Comparison of ENCODE assay signal across 8 mouse cellular contexts in genomic region chr15:8589503-8590116, GRCm38 (mm10).
A peak's percentile ranks its signal among the peaks of the same experiment; 100 is the strongest.
DNase-seq lines count a peak whose midpoint lies in the region; ATAC-seq and TF ChIP-seq lines count a peak whose summit lies in the region.

No protein-coding gene starts in this region.

- DNase-seq in adrenal gland, postnatal 14 days: peak; percentile 72
- peak; percentile 81 for DNase-seq in embryonic facial prominence, embryonic 10.5 days (ENCODE audit: low spot score)
- peak; percentile 79 to 80 for DNase-seq in kidney, postnatal 4 days
- peak; percentile 83 for DNase-seq in liver, postnatal 0 days
- peak; percentile 74 for DNase-seq in thymus, adult 2 months

- 23% methylated on average over 11 of the region's 11 CpGs for whole genome bisulfite sequencing in embryonic facial prominence, embryonic 10.5 days
- 19% methylated on average over 11 of the region's 11 CpGs for WGBS in heart, embryonic 11.5 days (ENCODE audit: insufficient replicate concordance)
- 15% methylated on average over 11 of the region's 11 CpGs for WGBS in liver, postnatal 0 days (ENCODE audit: insufficient replicate concordance)
- WGBS in neural tube, embryonic 15.5 days: 25% methylated on average over 11 of the region's 11 CpGs
- WGBS in thymus, adult 2 months: 15% methylated on average over 11 of the region's 11 CpGs

- no peak overlapping the region for H3K9ac ChIP-seq in heart, embryonic 11.5 days (ENCODE audit: low read depth, low read length)
- no peak overlapping the region for H3K9ac ChIP-seq in liver, postnatal 0 days (replicated peaks)
- no peak overlapping the region for H3K9ac ChIP-seq in neural tube, embryonic 15.5 days (replicated peaks)

- no peak overlapping the region for H3K27ac ChIP-seq in embryonic facial prominence, embryonic 10.5 days (replicated peaks)
- H3K27ac ChIP-seq in heart, embryonic 11.5 days (ENCODE audit: low read depth, low read length): no peak overlapping the region
- no peak overlapping the region for H3K27ac ChIP-seq in liver, postnatal 0 days (ENCODE audit: low read depth)
- H3K27ac ChIP-seq in neural tube, embryonic 15.5 days (replicated peaks): no peak overlapping the region
- H3K27ac ChIP-seq in thymus, adult 2 months (ENCODE audit: control insufficient read depth, insufficient read depth, low read length): no peak overlapping the region

- no peaks in the 10 kb centered on the region for H3K36me3 ChIP-seq in E14TG2a.4 (ENCODE audit: insufficient read depth, low read length)
- no peaks in the 10 kb centered on the region for H3K36me3 ChIP-seq in embryonic facial prominence, embryonic 10.5 days (replicated peaks)
- no peaks in the 10 kb centered on the region for H3K36me3 ChIP-seq in heart, embryonic 11.5 days (ENCODE audit: control insufficient read depth, insufficient read depth, low read length)
- H3K36me3 ChIP-seq in liver, postnatal 0 days (replicated peaks; ENCODE audit: insufficient read depth, low read length): no peaks in the 10 kb centered on the region
- no peaks in the 10 kb centered on the region for H3K36me3 ChIP-seq in neural tube, embryonic 15.5 days
- no peaks in the 10 kb centered on the region for H3K36me3 ChIP-seq in thymus, adult 2 months (ENCODE audit: control insufficient read depth, insufficient read depth, low read length)

- H3K27me3 ChIP-seq in E14TG2a.4 (ENCODE audit: insufficient read depth, low read length): 0 out of 2 replicates have a peak, but pooled peaks cover 3% of the 10 kb centered on the region
- no peaks in the 10 kb centered on the region for H3K27me3 ChIP-seq in embryonic facial prominence, embryonic 10.5 days (replicated peaks; ENCODE audit: low read depth, poor library complexity, severe bottlenecking)
- H3K27me3 ChIP-seq in heart, embryonic 11.5 days (ENCODE audit: control insufficient read depth, insufficient read depth, low read length): no peaks in the 10 kb centered on the region
- H3K27me3 ChIP-seq in liver, postnatal 0 days (ENCODE audit: insufficient read depth, low read length): no peaks in the 10 kb centered on the region
- no peaks in the 10 kb centered on the region for H3K27me3 ChIP-seq in neural tube, embryonic 15.5 days (replicated peaks)
- H3K27me3 ChIP-seq in thymus, adult 2 months (ENCODE audit: control insufficient read depth, insufficient read depth, low read length): no peaks in the 10 kb centered on the region

- no peak for ATAC-seq in heart, embryonic 11.5 days (replicated peaks; ENCODE audit: insufficient number of reproducible peaks, low FRiP score, low TSS enrichment)
- no peak for ATAC-seq in liver, postnatal 0 days
- ATAC-seq in neural tube, embryonic 15.5 days (ENCODE audit: low FRiP score): peak; percentile 57; the same call in 1 of the 2 replicates

- H3K4me2 ChIP-seq in heart, embryonic 11.5 days: peak overlapping the region; percentile 25; the same call in 1 of the 2 replicates
- H3K4me2 ChIP-seq in liver, postnatal 0 days (ENCODE audit: low read depth, low read length): peak overlapping the region; percentile 44
- H3K4me2 ChIP-seq in neural tube, embryonic 15.5 days: peak overlapping the region; percentile 26; the same call in 1 of the 2 replicates

- no peaks in the 10 kb centered on the region for H3K9me3 ChIP-seq in E14TG2a.4 (ENCODE audit: low read length)
- H3K9me3 ChIP-seq in embryonic facial prominence, embryonic 10.5 days: no peaks in the 10 kb centered on the region
- no peaks in the 10 kb centered on the region for H3K9me3 ChIP-seq in heart, embryonic 11.5 days (replicated peaks; ENCODE audit: control insufficient read depth, low read length)
- H3K9me3 ChIP-seq in liver, postnatal 0 days (ENCODE audit: low read length): no peaks in the 10 kb centered on the region
- no peaks in the 10 kb centered on the region for H3K9me3 ChIP-seq in neural tube, embryonic 15.5 days (replicated peaks)

- H3K4me3 ChIP-seq in E14TG2a.4 (replicated peaks; ENCODE audit: low read length): no peak overlapping the region
- no peak overlapping the region for H3K4me3 ChIP-seq in embryonic facial prominence, embryonic 10.5 days
- H3K4me3 ChIP-seq in heart, embryonic 11.5 days (ENCODE audit: low read depth, low read length): no peak overlapping the region
- H3K4me3 ChIP-seq in liver, postnatal 0 days (ENCODE audit: low read depth, low read length): peak overlapping the region; percentile 22; the same call in 1 of the 2 replicates
- no peak overlapping the region for H3K4me3 ChIP-seq in neural tube, embryonic 15.5 days (replicated peaks)
- H3K4me3 ChIP-seq in thymus, adult 2 months (ENCODE audit: control insufficient read depth, insufficient read depth, low read length): no peak overlapping the region

- peak; percentile 83 for TF ChIP-seq CTCF in E14TG2a.4 (conservative IDR thresholded peaks at IDR 0.05; ENCODE audit: low read length)
- TF ChIP-seq CTCF in liver, postnatal 0 days (IDR thresholded peaks at IDR 0.05; ENCODE audit: low read depth): peak; percentile 86
- TF ChIP-seq CTCF in thymus, adult 2 months (IDR thresholded peaks at IDR 0.05; ENCODE audit: borderline replicate concordance, control insufficient read depth, extremely low read depth, insufficient read depth, low read length, poor library complexity): no peak

- no peak for TF ChIP-seq POLR2A in thymus, adult 2 months (IDR thresholded peaks at IDR 0.05; ENCODE audit: control insufficient read depth, extremely low read depth, insufficient read depth, low read length, poor library complexity)

- TF ChIP-seq EP300 in liver, postnatal 0 days (IDR thresholded peaks at IDR 0.05; ENCODE audit: low read depth): no peak

- peaks cover 15% of the 10 kb centered on the region for H3K4me1 ChIP-seq in E14TG2a.4 (replicated peaks; ENCODE audit: low read depth, low read length)
- peaks cover 10% of the 10 kb centered on the region for H3K4me1 ChIP-seq in embryonic facial prominence, embryonic 10.5 days
- H3K4me1 ChIP-seq in heart, embryonic 11.5 days (ENCODE audit: control insufficient read depth, insufficient read depth, low read length): no peaks in the 10 kb centered on the region
- no peaks in the 10 kb centered on the region for H3K4me1 ChIP-seq in liver, postnatal 0 days (ENCODE audit: insufficient read depth)
- H3K4me1 ChIP-seq in neural tube, embryonic 15.5 days: no peaks in the 10 kb centered on the region
- peaks cover 8% of the 10 kb centered on the region for H3K4me1 ChIP-seq in thymus, adult 2 months (replicated peaks; ENCODE audit: control insufficient read depth, insufficient read depth, low read length)
